Mouse (Mus musculus) hindbrain, embryonic 13.5 days (tissue): Measurements from ENCODE around the gene Pofut2. TPM values are rescaled to one million over a fixed set of nuclear protein-coding genes. Genes with fewer than 3 reads are reported as not detected.

Source experiments
- ATAC-seq: fragments of 200-750 bp; cut with Nextera tagmentation; 2 replicates; pipeline ENCODE4 v1.8.0; 2017; ENCODE audit warnings: moderate TSS enrichment; ENCODE audit not compliant: low FRiP score
- H3K27ac ChIP-seq: fragments of 300-500 bp; sonication (generic); 2 replicates; pipeline ENCODE4 v1.5.1; 2015; ENCODE audit warnings: inconsistent platforms, mild to moderate bottlenecking, moderate library complexity
- H3K27me3 ChIP-seq: fragments of 300-500 bp; sonication (generic); 2 replicates; pipeline ENCODE4 v1.6.1; 2015; ENCODE audit warnings: mild to moderate bottlenecking, inconsistent platforms
- H3K36me3 ChIP-seq: fragments of 300-500 bp; sonication (generic); 2 replicates; pipeline ENCODE4 v1.6.1; 2015; ENCODE audit warnings: mild to moderate bottlenecking, inconsistent platforms
- H3K4me1 ChIP-seq: fragments of 300-500 bp; sonication (generic); replicated peaks from 2 replicates; pipeline ENCODE4 v1.6.1; 2015; ENCODE audit warnings: inconsistent platforms
- H3K4me2 ChIP-seq: fragments of 300-500 bp; sonication (generic); 2 replicates; pipeline ENCODE4 v1.6.1; 2015; ENCODE audit warnings: inconsistent platforms, mild to moderate bottlenecking, moderate library complexity
- H3K4me3 ChIP-seq: fragments of 300-500 bp; sonication (generic); 2 replicates; pipeline ENCODE4 v1.5.1; 2015; ENCODE audit warnings: mild to moderate bottlenecking, inconsistent platforms
- H3K9ac ChIP-seq: fragments of 300-500 bp; sonication (generic); 2 replicates; pipeline ENCODE4 v1.6.1; 2015; ENCODE audit warnings: mild to moderate bottlenecking, inconsistent platforms
- H3K9me3 ChIP-seq: fragments of 300-500 bp; sonication (generic); 2 replicates; pipeline ENCODE4 v1.6.1; 2016; ENCODE audit warnings: inconsistent platforms
- WGBS: fragments of 180-500 bp; shearing (Covaris S2); methylation state at CpG from one replicate; pipeline ENCODE4 v1.1.7; 2015; 5-methylcytosine and 5-hydroxymethylcytosine counted together
- polyA plus RNA-seq: library from polyadenylated mRNA; unstranded; fragments of >200 nt; fragmentation: Nextera tagmentation; extraction: Ambion mirVana; gene quantifications from 2 replicates; pipeline ENCODE4 v1.2.1, GENCODE M21; 2015

Gene Pofut2
- polyA plus RNA-seq, 1 experiment from 2014 or later: 57.3 TPM

DNA sequence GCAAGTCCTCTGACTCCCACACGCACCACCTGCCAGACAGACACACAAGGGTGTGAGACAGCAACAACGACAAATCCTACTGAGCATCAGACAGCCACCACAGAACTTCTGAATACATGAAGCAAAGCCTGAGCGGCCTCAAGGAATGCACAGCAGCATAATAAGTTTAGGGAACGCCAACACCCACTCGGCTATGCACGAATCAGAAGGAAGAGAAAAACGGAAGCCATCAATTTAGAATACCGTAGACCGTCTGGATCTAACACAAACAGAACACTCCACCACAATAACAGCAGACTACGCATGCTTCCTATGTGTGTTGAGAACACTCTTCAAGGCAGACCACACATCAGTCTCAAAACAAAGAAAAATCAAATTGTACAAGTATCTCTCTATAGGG lies 50.0 kb downstream of the Pofut2 start:
- peaks cover 13% of the 10 kb centered on the region for H3K36me3 ChIP-seq
- no peak for ATAC-seq
- 66% methylated on average over 10 of the region's 10 CpGs for WGBS
- peaks cover 23% of the 10 kb centered on the region for H3K4me1 ChIP-seq
- H3K4me3 ChIP-seq: no peak overlapping the region
- no peak overlapping the region for H3K4me2 ChIP-seq
- H3K9ac ChIP-seq: no peak overlapping the region
- no peaks in the 10 kb centered on the region for H3K27me3 ChIP-seq
- H3K27ac ChIP-seq: no peak overlapping the region
- H3K9me3 ChIP-seq: no peaks in the 10 kb centered on the region

- Histone ChIP-seq H3K27ac (no peak overlapping the region), H3K4me2 (no peak overlapping the region), H3K27me3 (no peaks in the 10 kb centered on the region), H3K4me3 (no peak overlapping the region), H3K9ac (no peak overlapping the region), H3K9me3 (no peaks in the 10 kb centered on the region), H3K4me1 (no peaks in the 10 kb centered on the region), H3K36me3 (peaks cover 13% of the 10 kb centered on the region)
- WGBS: 84% methylated on average over 9 of the region's 9 CpGs
- ATAC-seq: no peak
Measured at GRCm38 (mm10) chr10:77314711-77315266, 55.8 kb downstream of the Pofut2 start.

GRCm38 (mm10) chr10:77315682-77316081 lies 56.7 kb downstream of the Pofut2 start:
- H3K27me3 ChIP-seq: no peaks in the 10 kb centered on the region
- H3K9me3 ChIP-seq: no peaks in the 10 kb centered on the region
- no peak overlapping the region for H3K4me3 ChIP-seq
- no peak overlapping the region for H3K9ac ChIP-seq
- H3K36me3 ChIP-seq: peaks cover 11% of the 10 kb centered on the region
- no peak overlapping the region for H3K4me2 ChIP-seq
- no peaks in the 10 kb centered on the region for H3K4me1 ChIP-seq
- no peak for ATAC-seq
- 95% methylated on average over 2 of the region's 2 CpGs for WGBS
- H3K27ac ChIP-seq: no peak overlapping the region

Other genes with a start within 250 kb of the Pofut2 start
- gene Slc19a1, start 227.0 kb upstream of the Pofut2 start, polyA plus RNA-seq: 30.9 and 34.9 TPM in 2 replicates
- 53.1 and 62.7 TPM in 2 replicates for gene Col18a1, start 92.7 kb upstream of the Pofut2 start, polyA plus RNA-seq
- 12.0 and 13.4 TPM in 2 replicates for gene Adarb1, start 159.1 kb downstream of the Pofut2 start, polyA plus RNA-seq